Mouse (Mus musculus) embryonic facial prominence, embryonic 10.5 days (tissue): ENCODE measurements around the gene Bhlhb9. TPM values are rescaled to one million over a fixed set of nuclear protein-coding genes. Genes with fewer than 3 reads are reported as not detected.
A peak's percentile ranks its signal among the peaks of the same experiment; 100 is the strongest.

Source experiments
- DNase-seq: peaks from one replicate; pipeline ENCODE4 v3.0.0-alpha.2; 2017; ENCODE audit warnings: low spot score
- H3K27ac ChIP-seq: fragments of 300-500 bp; sonication (generic); replicated peaks from 2 replicates; pipeline ENCODE4 v1.5.1; 2016; ENCODE audit warnings: mild to moderate bottlenecking
- H3K27me3 ChIP-seq: fragments of 300-500 bp; sonication (generic); replicated peaks from 2 replicates; pipeline ENCODE4 v1.6.1; 2016; ENCODE audit warnings: low read depth, mild to moderate bottlenecking; ENCODE audit not compliant: poor library complexity, severe bottlenecking
- H3K36me3 ChIP-seq: fragments of 300-500 bp; sonication (generic); replicated peaks from 2 replicates; pipeline ENCODE4 v1.6.1; 2016; ENCODE audit warnings: mild to moderate bottlenecking, moderate library complexity
- H3K4me1 ChIP-seq: fragments of 300-500 bp; sonication (generic); 2 replicates; pipeline ENCODE4 v1.6.1; 2016
- H3K4me3 ChIP-seq: fragments of 300-500 bp; sonication (generic); 2 replicates; pipeline ENCODE4 v1.5.1; 2016; ENCODE audit warnings: mild to moderate bottlenecking, moderate library complexity
- H3K9me3 ChIP-seq: fragments of 300-500 bp; sonication (generic); 2 replicates; pipeline ENCODE4 v1.6.1; 2016; ENCODE audit warnings: mild to moderate bottlenecking
- WGBS: fragments of 180-500 bp; shearing (Covaris S2); methylation state at CpG from one replicate; pipeline ENCODE4 v1.1.7; 2016; 5-methylcytosine and 5-hydroxymethylcytosine counted together
- microRNA counts: library from miRNA; unstranded; fragments of <30 nt; microRNA quantifications from one replicate; lab custom pipeline; 2017
- microRNA-seq: library from miRNA; unstranded; fragments of <30 nt; microRNA quantifications from one replicate; pipeline ENCODE4, GENCODE M21; 2017
- polyA plus RNA-seq: library from polyadenylated mRNA; unstranded; fragments of >200 nt; fragmentation: Nextera tagmentation; extraction: Ambion mirVana; gene quantifications from 2 replicates; pipeline ENCODE4 v1.2.1, GENCODE M21; 2016

The Bhlhb9 gene
- polyA plus RNA-seq, 1 experiment from 2014 or later: 52.8 TPM

DNA sequence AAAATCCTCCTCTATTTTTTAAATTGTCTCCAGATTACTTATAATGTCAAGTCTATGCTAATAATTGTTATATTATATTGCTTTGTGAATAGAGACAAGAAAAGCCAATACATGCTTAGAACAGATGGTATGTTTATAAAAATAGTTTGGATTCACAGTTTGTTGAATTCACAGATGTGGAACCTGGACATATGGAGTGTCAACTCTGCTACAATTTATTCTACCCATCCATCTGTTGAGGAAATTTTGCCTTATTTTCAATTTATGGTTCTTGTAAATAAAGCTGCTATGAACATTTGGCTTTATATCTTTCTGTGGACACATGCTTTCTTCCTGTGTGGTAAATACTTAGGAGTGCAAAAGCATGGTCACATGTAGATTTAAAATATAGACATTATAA, 131.2 kb downstream of the Bhlhb9 start:
- no peaks in the 10 kb centered on the region for H3K4me1 ChIP-seq
- no peaks in the 10 kb centered on the region for H3K36me3 ChIP-seq
- no peak overlapping the region for H3K4me3 ChIP-seq
- no peak for DNase-seq
- H3K9me3 ChIP-seq: no peaks in the 10 kb centered on the region
- H3K27me3 ChIP-seq: 0 out of 2 replicates have a peak, but pooled peaks cover 5% of the 10 kb centered on the region
- no peak overlapping the region for H3K27ac ChIP-seq

DNA sequence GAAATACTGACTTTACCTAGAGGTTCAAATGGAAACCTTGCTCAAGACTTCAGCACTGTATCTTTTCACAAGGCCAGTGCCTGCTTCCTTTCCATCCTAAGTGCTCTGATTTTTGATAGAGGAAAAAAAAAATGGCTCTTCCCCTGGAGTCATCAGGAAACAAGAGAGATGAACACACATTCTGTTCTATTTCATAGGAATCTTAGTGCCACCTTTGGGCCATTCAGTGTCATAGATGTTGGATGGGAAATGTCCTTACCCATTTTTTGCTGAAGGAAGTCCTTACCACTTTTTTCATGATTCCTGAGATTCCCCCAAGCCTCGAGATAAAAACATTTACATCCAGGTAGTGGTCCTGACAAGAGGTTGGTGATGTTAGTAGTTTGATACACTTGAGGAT, 139.1 kb downstream of the Bhlhb9 start:
- peaks cover 6% of the 10 kb centered on the region; the same call in 1 of the 2 replicates for H3K27me3 ChIP-seq
- WGBS: 67% methylated on average over 1 of the region's 1 CpGs
- DNase-seq: no peak
- H3K4me3 ChIP-seq: no peak overlapping the region
- no peak overlapping the region for H3K27ac ChIP-seq
- H3K9me3 ChIP-seq: no peaks in the 10 kb centered on the region
- no peaks in the 10 kb centered on the region; the same call in 1 of the 2 replicates for H3K36me3 ChIP-seq
- no peaks in the 10 kb centered on the region for H3K4me1 ChIP-seq

MicroRNAs encoded within 50 kb of the gene (microRNA counts, 519-probe panel; counts per million panel counts)
- 188 counts per million, percentile 57 among the panel's probes with 10 or more counts for microRNA mmu-miR-1970 (lab: Ali Mortazavi, UCI)

Small RNA genes within 50 kb of the gene (microRNA-seq; reads per million reads assigned to microRNA genes)
- not detected for gene Mir1970

Other genes starting within 250 kb of the Bhlhb9 start
- 0.10 TPM in 1 of 2 replicates, not detected in the other for gene Nxf7, start 198.8 kb upstream of the Bhlhb9 start, polyA plus RNA-seq
- 0.06 TPM in 1 of 2 replicates, not detected in the other for gene Prame, start 169.9 kb upstream of the Bhlhb9 start, polyA plus RNA-seq
- 0.07 TPM in 1 of 2 replicates, not detected in the other for gene Tcp11x2, start 103.8 kb upstream of the Bhlhb9 start, polyA plus RNA-seq
- not detected in 2 replicates for gene Tmsb15a, start 72.3 kb upstream of the Bhlhb9 start, polyA plus RNA-seq
- 11.1 and 12.3 TPM in 2 replicates for gene Armcx5, start 54.9 kb upstream of the Bhlhb9 start, polyA plus RNA-seq
- 51.8 and 55.4 TPM in 2 replicates for gene Gprasp1, start 54.9 kb upstream of the Bhlhb9 start, polyA plus RNA-seq
- 28.7 and 31.8 TPM in 2 replicates for gene Gprasp2, start 41.4 kb downstream of the Bhlhb9 start, polyA plus RNA-seq
- gene Arxes2, start 196.2 kb downstream of the Bhlhb9 start, polyA plus RNA-seq: 89.6 and 91.8 TPM in 2 replicates
- gene Arxes1, start 235.8 kb downstream of the Bhlhb9 start, polyA plus RNA-seq: 36.0 and 40.5 TPM in 2 replicates